Mouse (Mus musculus): ENCODE measurements at regions not wholly inside any gene's neighbourhood (a gene's known extent, or its start where the extent isn't known, plus 50 kb on each side); places are given as distances from the start of the nearest gene placed in this dataset.

- peak; percentile 72 for ATAC-seq (ENCODE audit: low FRiP score, low read depth)
- no peaks in the 10 kb centered on the region for H3K36me3 ChIP-seq
- no peak overlapping the region for H3K4me3 ChIP-seq
- H3K4me2 ChIP-seq = peak overlapping the region; percentile 27
- H3K9ac ChIP-seq = no peak overlapping the region
- peaks cover 16% of the 10 kb centered on the region for H3K4me1 ChIP-seq (replicated peaks)
- peak overlapping the region; percentile 62 for H3K27ac ChIP-seq (replicated peaks)
- no peaks in the 10 kb centered on the region for H3K9me3 ChIP-seq
- 47% methylated on average over 19 of the region's 19 CpGs for WGBS
- H3K27me3 ChIP-seq = no peaks in the 10 kb centered on the region
Measured at GRCm38 (mm10) chr1:61359011-61359930, 279.4 kb upstream of the Pard3b start.

GRCm38 (mm10) chr1:61372581-61372980 lies 266.0 kb upstream of the Pard3b start:
- 64% methylated on average over 4 of the region's 4 CpGs for WGBS
- no peaks in the 10 kb centered on the region for H3K27me3 ChIP-seq
- no peak overlapping the region for H3K9ac ChIP-seq
- H3K27ac ChIP-seq (replicated peaks) = no peak overlapping the region
- H3K4me2 ChIP-seq = no peak overlapping the region
- peaks cover 6% of the 10 kb centered on the region for H3K4me1 ChIP-seq (replicated peaks)
- no peaks in the 10 kb centered on the region for H3K9me3 ChIP-seq
- H3K36me3 ChIP-seq = no peaks in the 10 kb centered on the region
- no peak overlapping the region for H3K4me3 ChIP-seq
- no peak for ATAC-seq (ENCODE audit: low FRiP score, low read depth)

- H3K4me3 ChIP-seq = no peak overlapping the region
- H3K27me3 ChIP-seq = no peaks in the 10 kb centered on the region
- no peaks in the 10 kb centered on the region for H3K36me3 ChIP-seq
- H3K9me3 ChIP-seq = no peaks in the 10 kb centered on the region
- no peak for ATAC-seq (ENCODE audit: low FRiP score, low read depth)
- no peak overlapping the region for H3K27ac ChIP-seq (replicated peaks)
- 80% methylated on average over 17 of the region's 17 CpGs for WGBS
- no peak overlapping the region for H3K9ac ChIP-seq
- no peak overlapping the region for H3K4me2 ChIP-seq
- peaks cover 10% of the 10 kb centered on the region for H3K4me1 ChIP-seq (replicated peaks)
Measured at GRCm38 (mm10) chr1:61373661-61374491, 264.7 kb upstream of the Pard3b start.

DNA sequence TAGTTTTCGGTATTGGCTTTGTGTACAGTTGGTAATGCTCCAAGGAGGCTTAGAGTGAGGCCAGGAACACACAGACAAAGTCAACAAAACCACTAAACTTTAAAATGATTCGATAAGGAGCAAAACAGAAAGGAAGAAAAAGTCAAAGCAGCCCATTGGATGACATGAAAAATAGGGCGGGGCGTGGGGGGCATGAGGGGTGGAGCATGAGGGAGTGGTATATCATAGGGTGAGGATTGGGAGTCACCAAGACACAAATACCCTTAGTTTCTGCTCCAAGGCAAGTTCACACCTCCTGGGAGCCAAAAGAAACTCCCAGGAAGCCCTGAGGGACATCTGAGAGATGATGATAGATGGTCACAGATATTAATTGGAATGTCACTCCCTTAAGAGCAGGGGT lies 262.2 kb upstream of the Pard3b start:
- no peak overlapping the region for H3K4me2 ChIP-seq
- H3K27me3 ChIP-seq = no peaks in the 10 kb centered on the region
- H3K36me3 ChIP-seq = no peaks in the 10 kb centered on the region
- H3K27ac ChIP-seq (replicated peaks) = 0 out of 2 replicates have a peak overlapping the region, but pooled peaks have one; percentile 17
- no peak overlapping the region for H3K9ac ChIP-seq
- H3K4me1 ChIP-seq (replicated peaks) = peaks cover 17% of the 10 kb centered on the region
- ATAC-seq (ENCODE audit: low FRiP score, low read depth) = no peak
- no peak overlapping the region for H3K4me3 ChIP-seq
- WGBS = 65% methylated on average over 4 of the region's 4 CpGs
- H3K9me3 ChIP-seq = no peaks in the 10 kb centered on the region

DNA sequence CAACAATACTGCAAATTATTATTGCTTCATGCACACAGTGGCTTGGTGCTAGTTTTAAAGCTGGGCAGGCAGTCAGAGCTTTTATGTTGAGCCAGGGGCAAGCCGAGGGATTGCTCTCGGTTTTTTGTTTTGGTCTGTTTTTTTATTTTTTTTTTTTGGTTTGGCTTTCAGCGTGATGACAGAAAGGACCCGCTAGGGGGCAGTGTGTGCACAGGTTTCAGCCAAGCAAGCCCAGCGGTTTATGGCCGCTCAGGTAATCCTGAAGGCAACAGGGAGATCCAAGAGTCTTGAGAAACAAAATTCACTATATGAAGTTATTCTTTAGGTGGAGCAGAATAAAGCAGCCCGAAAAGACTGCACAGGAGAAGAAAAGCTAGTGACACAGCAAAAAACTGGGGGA lies 261.6 kb upstream of the Pard3b start:
- 1% methylated on average over 7 of the region's 7 CpGs for WGBS
- Histone ChIP-seq H3K9ac (no peak overlapping the region), H3K4me3 (no peak overlapping the region), H3K36me3 (no peaks in the 10 kb centered on the region), H3K4me2 (0 out of 2 replicates have a peak overlapping the region, but pooled peaks have one; percentile 23), H3K9me3 (no peaks in the 10 kb centered on the region), H3K27me3 (no peaks in the 10 kb centered on the region), H3K27ac (replicated peaks) (0 out of 2 replicates have a peak overlapping the region, but pooled peaks have one; percentile 17), H3K4me1 (replicated peaks) (peaks cover 17% of the 10 kb centered on the region)
- no peak for ATAC-seq (ENCODE audit: low FRiP score, low read depth)

- no peak overlapping the region for H3K27ac ChIP-seq (replicated peaks)
- H3K4me3 ChIP-seq = no peak overlapping the region
Measured at GRCm38 (mm10) chr1:61378240-61378639, 260.4 kb upstream of the Pard3b start.

DNA sequence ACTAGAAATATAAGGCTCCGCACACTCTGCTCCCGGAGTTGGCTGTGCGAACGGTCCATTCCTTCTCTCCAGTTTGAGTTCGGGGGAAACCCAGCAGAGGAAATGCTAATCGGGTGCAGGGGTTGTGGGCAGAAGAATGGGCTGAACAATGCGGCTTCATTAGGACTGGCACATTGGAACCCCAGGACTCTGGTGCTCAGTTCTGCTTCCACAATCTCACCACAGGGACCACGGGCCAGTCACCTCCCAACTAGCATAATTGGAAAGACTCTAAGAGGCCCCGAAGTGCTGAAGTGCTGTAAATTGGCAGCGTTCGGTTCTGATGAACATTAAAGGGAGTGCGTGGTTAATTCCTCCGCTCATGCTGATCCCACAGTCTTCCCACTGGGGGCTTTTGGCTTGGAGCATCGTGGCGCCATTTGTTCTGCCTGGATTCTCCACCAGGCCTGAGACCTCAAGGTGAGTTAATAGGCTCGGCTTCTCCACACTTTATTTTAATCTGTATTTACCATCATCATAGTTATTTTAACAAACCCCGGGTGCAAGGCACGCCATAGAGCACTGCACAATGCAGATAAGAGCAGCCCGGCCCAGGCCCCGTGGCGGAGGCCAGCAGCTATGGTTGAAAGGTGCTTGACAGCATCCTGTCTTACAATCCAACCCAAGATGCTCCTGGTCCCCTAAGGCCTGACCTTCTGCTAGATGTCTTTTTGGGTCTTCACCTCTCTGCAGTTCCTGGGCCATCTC lies 258.7 kb upstream of the Pard3b start:
- Histone ChIP-seq H3K9ac (no peak overlapping the region), H3K27ac (replicated peaks) (no peak overlapping the region), H3K4me2 (no peak overlapping the region), H3K9me3 (no peaks in the 10 kb centered on the region), H3K4me3 (no peak overlapping the region), H3K27me3 (no peaks in the 10 kb centered on the region), H3K4me1 (replicated peaks) (peaks cover 17% of the 10 kb centered on the region), H3K36me3 (no peaks in the 10 kb centered on the region)
- WGBS = 55% methylated on average over 21 of the region's 21 CpGs
- no peak for ATAC-seq (ENCODE audit: low FRiP score, low read depth)

More at GRCm38 (mm10) chr1:61378240-61378639, 260.4 kb upstream of the Pard3b start:
- Histone ChIP-seq H3K27me3 (no peaks in the 10 kb centered on the region), H3K9ac (no peak overlapping the region), H3K9me3 (no peaks in the 10 kb centered on the region), H3K4me2 (no peak overlapping the region), H3K4me1 (replicated peaks) (peaks cover 17% of the 10 kb centered on the region), H3K36me3 (no peaks in the 10 kb centered on the region)
- ATAC-seq (ENCODE audit: low FRiP score, low read depth) = no peak
- WGBS = 78% methylated on average over 8 of the region's 8 CpGs

DNA sequence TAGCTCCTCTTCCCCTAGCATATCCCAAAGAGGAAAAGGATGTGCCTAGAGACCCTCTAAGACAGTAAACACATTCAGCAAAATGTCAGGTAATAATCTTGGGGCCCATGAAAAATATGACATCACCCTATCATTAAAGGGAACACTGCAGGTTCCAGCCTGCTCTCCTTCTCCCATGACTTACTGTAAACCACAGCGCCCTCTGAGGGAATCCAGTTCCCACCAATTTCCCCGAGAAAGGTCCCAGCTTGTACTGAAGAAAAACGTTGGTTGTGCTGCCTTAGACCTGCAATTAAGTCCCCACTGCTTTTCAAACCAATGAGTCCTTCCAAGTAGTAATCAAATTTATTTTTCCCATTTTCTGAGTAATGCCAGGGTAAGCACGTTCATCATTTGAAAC lies 251.0 kb upstream of the Pard3b start:
- 54% methylated on average over 4 of the region's 4 CpGs for WGBS
- Histone ChIP-seq H3K9ac (no peak overlapping the region), H3K4me1 (replicated peaks) (no peaks in the 10 kb centered on the region), H3K9me3 (no peaks in the 10 kb centered on the region), H3K4me3 (no peak overlapping the region), H3K27me3 (no peaks in the 10 kb centered on the region), H3K27ac (replicated peaks) (no peak overlapping the region), H3K4me2 (no peak overlapping the region), H3K36me3 (no peaks in the 10 kb centered on the region)
- ATAC-seq (ENCODE audit: low FRiP score, low read depth) = no peak

DNA sequence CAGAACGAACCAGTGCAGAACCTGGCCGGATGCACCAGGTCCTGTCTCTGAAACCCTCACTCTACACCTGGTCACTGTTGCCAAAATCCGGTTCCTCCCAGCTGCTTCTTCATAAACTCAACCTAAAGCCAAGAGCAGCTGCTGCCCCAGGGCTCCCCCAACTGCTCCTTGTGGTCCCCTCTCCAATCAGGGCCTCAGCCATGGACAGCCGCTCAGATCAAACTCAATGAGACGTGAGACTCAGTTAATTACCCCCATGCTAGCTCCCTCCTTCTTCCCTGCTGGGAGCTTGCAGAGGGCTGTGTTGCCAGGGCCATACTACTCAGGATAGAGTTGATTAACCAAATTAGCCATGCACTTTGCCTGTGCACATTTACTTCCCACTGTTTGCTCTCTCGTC lies 240.8 kb upstream of the Pard3b start:
- Histone ChIP-seq H3K27ac (replicated peaks) (no peak overlapping the region), H3K27me3 (no peaks in the 10 kb centered on the region), H3K9ac (no peak overlapping the region), H3K4me3 (no peak overlapping the region), H3K36me3 (no peaks in the 10 kb centered on the region), H3K4me2 (no peak overlapping the region), H3K9me3 (no peaks in the 10 kb centered on the region), H3K4me1 (replicated peaks) (no peaks in the 10 kb centered on the region)
- peak; percentile 80 for ATAC-seq (ENCODE audit: low FRiP score, low read depth)
- WGBS = 36% methylated on average over 6 of the region's 6 CpGs

GRCm38 (mm10) chr1:61402339-61402738 lies 236.3 kb upstream of the Pard3b start:
- no peak for ATAC-seq (ENCODE audit: low FRiP score, low read depth)
- Histone ChIP-seq H3K9me3 (no peaks in the 10 kb centered on the region), H3K4me2 (no peak overlapping the region), H3K4me1 (replicated peaks) (no peaks in the 10 kb centered on the region), H3K27me3 (no peaks in the 10 kb centered on the region), H3K36me3 (no peaks in the 10 kb centered on the region), H3K27ac (replicated peaks) (no peak overlapping the region), H3K9ac (no peak overlapping the region), H3K4me3 (no peak overlapping the region)
- 72% methylated on average over 8 of the region's 8 CpGs for WGBS

- Histone ChIP-seq H3K36me3 (no peaks in the 10 kb centered on the region), H3K9me3 (no peaks in the 10 kb centered on the region), H3K27me3 (no peaks in the 10 kb centered on the region), H3K4me3 (no peak overlapping the region), H3K4me2 (no peak overlapping the region), H3K4me1 (replicated peaks) (no peaks in the 10 kb centered on the region), H3K27ac (replicated peaks) (no peak overlapping the region), H3K9ac (no peak overlapping the region)
- 29% methylated on average over 9 of the region's 9 CpGs for WGBS
- 0 out of 2 replicates have a peak, but pooled peaks have one; percentile 34 for ATAC-seq (ENCODE audit: low FRiP score, low read depth)
Measured at GRCm38 (mm10) chr1:61407201-61407600, 231.4 kb upstream of the Pard3b start.

All from hindbrain, embryonic 15.5 days (tissue).